Mouse (Mus musculus) liver, embryonic 13.5 days (tissue): ENCODE results near the gene Dnajc15. TPM values are rescaled to one million over a fixed set of nuclear protein-coding genes. Genes with fewer than 3 reads are reported as not detected.

ENCODE experiments used
- ATAC-seq: fragments of 200-750 bp; cut with Nextera tagmentation; 2 replicates; pipeline ENCODE4 v1.8.0; 2017; ENCODE audit warnings: low read depth, mild to moderate bottlenecking, moderate number of reproducible peaks, moderate library complexity
- DNase-seq: peaks from one replicate; pipeline ENCODE4 v3.0.0; 2022
- H3K27ac ChIP-seq: fragments of 300-500 bp; sonication (generic); 2 replicates; pipeline ENCODE4 v1.5.1; 2015; ENCODE audit warnings: moderate library complexity, mild to moderate bottlenecking, inconsistent platforms
- H3K27me3 ChIP-seq: fragments of 300-500 bp; sonication (generic); 2 replicates; pipeline ENCODE4 v1.6.1; 2015; ENCODE audit warnings: mild to moderate bottlenecking, inconsistent platforms
- H3K36me3 ChIP-seq: fragments of 300-500 bp; sonication (generic); 2 replicates; pipeline ENCODE4 v1.6.1; 2015; ENCODE audit warnings: mild to moderate bottlenecking, inconsistent platforms
- H3K4me1 ChIP-seq: fragments of 300-500 bp; sonication (generic); replicated peaks from 2 replicates; pipeline ENCODE4 v1.6.1; 2015; ENCODE audit warnings: inconsistent platforms
- H3K4me2 ChIP-seq: fragments of 300-500 bp; sonication (generic); 2 replicates; pipeline ENCODE4 v1.6.1; 2015; ENCODE audit warnings: inconsistent platforms, mild to moderate bottlenecking, moderate library complexity
- H3K4me3 ChIP-seq: fragments of 300-500 bp; sonication (generic); replicated peaks from 2 replicates; pipeline ENCODE4 v1.5.1; 2015; ENCODE audit warnings: mild to moderate bottlenecking, inconsistent platforms
- H3K9ac ChIP-seq: fragments of 300-500 bp; sonication (generic); 2 replicates; pipeline ENCODE4 v1.6.1; 2015; ENCODE audit warnings: mild to moderate bottlenecking, inconsistent platforms
- H3K9me3 ChIP-seq: fragments of 300-500 bp; sonication (generic); replicated peaks from 2 replicates; pipeline ENCODE4 v1.6.1; 2016; ENCODE audit warnings: inconsistent platforms
- WGBS: fragments of 180-500 bp; shearing (Covaris S2); methylation state at CpG from one replicate; pipeline ENCODE4 v1.1.7; 2015; ENCODE audit not compliant: insufficient replicate concordance; 5-methylcytosine and 5-hydroxymethylcytosine counted together
- polyA plus RNA-seq: library from polyadenylated mRNA; unstranded; fragments of >200 nt; fragmentation: Nextera tagmentation; extraction: Ambion mirVana; gene quantifications from 2 replicates; pipeline ENCODE4 v1.2.1, GENCODE M21; 2015

Gene Dnajc15
- polyA plus RNA-seq, 1 experiment from 2014 or later = 59.6 TPM

GRCm38 (mm10) chr14:77794285-77794949, 80.5 kb downstream of the Dnajc15 start:
- 44% methylated on average over 7 of the region's 7 CpGs for WGBS
- no peak for ATAC-seq

GRCm38 (mm10) chr14:77792998-77793397, 81.9 kb downstream of the Dnajc15 start:
- H3K27ac ChIP-seq = no peak overlapping the region
- no peaks in the 10 kb centered on the region for H3K4me1 ChIP-seq
- H3K27me3 ChIP-seq = no peaks in the 10 kb centered on the region
- H3K9ac ChIP-seq = no peak overlapping the region
- no peaks in the 10 kb centered on the region for H3K36me3 ChIP-seq
- ATAC-seq (no peak), DNase-seq (no peak)
- no peaks in the 10 kb centered on the region for H3K9me3 ChIP-seq
- no peak overlapping the region for H3K4me2 ChIP-seq
- 78% methylated on average over 6 of the region's 6 CpGs for whole genome bisulfite sequencing
- no peak overlapping the region for H3K4me3 ChIP-seq

More at GRCm38 (mm10) chr14:77794285-77794949, 80.5 kb downstream of the Dnajc15 start:
- Histone ChIP-seq H3K4me1 (no peaks in the 10 kb centered on the region), H3K36me3 (no peaks in the 10 kb centered on the region), H3K27me3 (no peaks in the 10 kb centered on the region), H3K9me3 (no peaks in the 10 kb centered on the region), H3K4me2 (no peak overlapping the region), H3K27ac (no peak overlapping the region), H3K9ac (no peak overlapping the region), H3K4me3 (no peak overlapping the region)
- no peak for DNase-seq

GRCm38 (mm10) chr14:77783217-77783616, 91.7 kb downstream of the Dnajc15 start:
- no peaks in the 10 kb centered on the region for H3K4me1 ChIP-seq
- ATAC-seq (no peak), DNase-seq (no peak)
- no peak overlapping the region for H3K27ac ChIP-seq
- H3K9me3 ChIP-seq = no peaks in the 10 kb centered on the region
- no peak overlapping the region for H3K9ac ChIP-seq
- no peaks in the 10 kb centered on the region for H3K27me3 ChIP-seq
- H3K4me2 ChIP-seq = no peak overlapping the region
- no peaks in the 10 kb centered on the region for H3K36me3 ChIP-seq
- no peak overlapping the region for H3K4me3 ChIP-seq

- Histone ChIP-seq H3K4me2 (no peak overlapping the region), H3K9me3 (no peaks in the 10 kb centered on the region), H3K4me1 (no peaks in the 10 kb centered on the region), H3K4me3 (no peak overlapping the region), H3K27ac (no peak overlapping the region), H3K36me3 (no peaks in the 10 kb centered on the region), H3K27me3 (no peaks in the 10 kb centered on the region), H3K9ac (no peak overlapping the region)
- 55% methylated on average over 1 of the region's 1 CpGs for WGBS
- DNase-seq (no peak), ATAC-seq (no peak)
Measured at GRCm38 (mm10) chr14:77777365-77777764, 97.6 kb downstream of the Dnajc15 start.

GRCm38 (mm10) chr14:77776005-77776531, 98.9 kb downstream of the Dnajc15 start:
- Histone ChIP-seq H3K4me1 (no peaks in the 10 kb centered on the region), H3K9me3 (no peaks in the 10 kb centered on the region), H3K9ac (no peak overlapping the region), H3K4me3 (no peak overlapping the region), H3K4me2 (no peak overlapping the region), H3K36me3 (no peaks in the 10 kb centered on the region), H3K27me3 (no peaks in the 10 kb centered on the region), H3K27ac (no peak overlapping the region)
- ATAC-seq (no peak), DNase-seq (no peak)
- WGBS = 61% methylated on average over 11 of the region's 11 CpGs

GRCm38 (mm10) chr14:77773331-77773730, 101.6 kb downstream of the Dnajc15 start:
- Histone ChIP-seq H3K9ac (no peak overlapping the region), H3K4me3 (no peak overlapping the region), H3K27me3 (no peaks in the 10 kb centered on the region), H3K27ac (no peak overlapping the region), H3K4me1 (no peaks in the 10 kb centered on the region), H3K9me3 (no peaks in the 10 kb centered on the region), H3K4me2 (no peak overlapping the region), H3K36me3 (no peaks in the 10 kb centered on the region)
- no peak for ATAC-seq
- WGBS = 72% methylated on average over 8 of the region's 8 CpGs
- DNase-seq = no peak

- no peaks in the 10 kb centered on the region for H3K27me3 ChIP-seq
- H3K4me1 ChIP-seq = no peaks in the 10 kb centered on the region
- ATAC-seq (no peak), DNase-seq (no peak)
- no peak overlapping the region for H3K4me2 ChIP-seq
- 51% methylated on average over 2 of the region's 2 CpGs for WGBS
- no peak overlapping the region for H3K9ac ChIP-seq
- no peak overlapping the region for H3K27ac ChIP-seq
- no peaks in the 10 kb centered on the region for H3K9me3 ChIP-seq
- no peaks in the 10 kb centered on the region for H3K36me3 ChIP-seq
- H3K4me3 ChIP-seq = no peak overlapping the region
Measured at GRCm38 (mm10) chr14:77771626-77772025, 103.3 kb downstream of the Dnajc15 start.

Other genes with a start within 250 kb of the Dnajc15 start
- 1.4 and 1.5 TPM in 2 replicates for gene Epsti1, start 29.1 kb upstream of the Dnajc15 start, polyA plus RNA-seq
- gene Fam216b, start 213.9 kb upstream of the Dnajc15 start, polyA plus RNA-seq = not detected in 2 replicates